Mouse (Mus musculus): Measurements from ENCODE around the gene Tab2.

Gene Tab2

DNA sequence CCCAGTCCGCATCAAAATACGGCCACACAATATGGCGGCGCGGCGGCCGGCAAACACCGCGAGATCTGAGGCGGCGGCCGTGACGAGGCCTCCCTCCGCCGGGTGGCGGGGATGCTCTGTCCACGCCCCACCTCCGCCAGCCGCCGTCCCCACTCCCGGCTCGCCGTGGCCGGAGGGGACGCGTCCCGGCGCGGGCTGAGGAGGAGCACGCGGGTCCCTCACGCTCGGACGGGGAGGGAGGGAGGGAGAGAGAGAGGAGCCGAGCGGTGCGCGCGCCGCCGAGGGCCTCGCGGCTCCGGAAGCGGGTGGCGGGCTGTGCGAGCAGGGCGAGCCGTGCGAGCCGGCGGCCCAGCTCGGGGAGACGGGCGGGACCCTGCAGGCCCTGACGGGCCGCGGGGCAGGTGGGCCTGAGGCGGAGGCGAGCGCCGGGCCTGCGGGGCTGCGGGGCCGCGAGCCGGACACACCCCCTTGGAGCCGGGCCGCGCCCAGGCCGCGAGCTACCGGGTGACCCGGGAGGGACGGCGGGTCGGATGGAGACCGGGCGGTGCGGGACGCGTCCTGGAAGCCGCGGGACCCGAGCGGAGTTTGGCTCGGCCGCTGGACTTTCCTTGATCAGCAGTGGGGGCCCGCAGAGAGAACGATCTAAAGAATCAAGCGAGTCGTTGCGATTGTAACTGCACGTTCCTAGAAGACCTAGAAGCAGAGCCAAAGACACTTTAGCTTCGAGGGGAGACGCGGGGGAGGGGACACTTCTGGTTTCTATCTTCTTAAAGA is at the start of gene Tab2:
Gene Tab2, minus strand, starts transcription at position 3 of the 774 bp plus-strand sequence.
- peak; percentile 90 to 93 for DNase-seq

DNA sequence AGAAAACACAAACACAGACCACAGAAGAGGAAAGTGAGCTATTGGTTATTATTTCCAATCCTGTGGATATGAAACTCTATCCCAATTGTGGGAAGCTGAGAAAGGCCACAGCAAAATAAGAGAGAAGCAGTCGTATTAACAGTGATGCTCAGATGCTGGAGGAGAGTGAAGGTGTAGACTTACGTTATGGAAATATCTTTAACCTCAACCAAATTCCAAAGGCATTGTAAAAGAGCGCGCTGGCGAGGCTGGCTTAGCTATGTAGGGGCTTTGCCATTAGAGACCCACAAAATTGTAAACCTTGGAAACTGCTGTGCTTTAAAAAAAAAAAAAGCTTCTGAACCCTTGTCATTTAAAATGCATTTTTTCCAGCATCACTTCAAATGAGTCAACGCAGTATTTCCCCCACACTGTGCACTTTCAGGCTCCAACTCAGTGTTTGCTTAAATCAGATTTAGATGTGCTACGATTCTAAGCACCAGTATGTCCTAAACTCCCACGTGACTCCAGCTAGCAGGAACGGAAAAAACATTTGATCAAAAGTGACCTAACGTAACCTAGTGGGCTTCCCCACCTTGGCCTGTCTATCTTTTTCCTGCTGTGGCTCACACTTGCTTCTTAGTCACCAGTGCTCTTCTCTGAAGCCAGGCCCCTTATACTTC is 36.4 kb upstream of the Tab2 start:
- no peak for DNase-seq

DNA sequence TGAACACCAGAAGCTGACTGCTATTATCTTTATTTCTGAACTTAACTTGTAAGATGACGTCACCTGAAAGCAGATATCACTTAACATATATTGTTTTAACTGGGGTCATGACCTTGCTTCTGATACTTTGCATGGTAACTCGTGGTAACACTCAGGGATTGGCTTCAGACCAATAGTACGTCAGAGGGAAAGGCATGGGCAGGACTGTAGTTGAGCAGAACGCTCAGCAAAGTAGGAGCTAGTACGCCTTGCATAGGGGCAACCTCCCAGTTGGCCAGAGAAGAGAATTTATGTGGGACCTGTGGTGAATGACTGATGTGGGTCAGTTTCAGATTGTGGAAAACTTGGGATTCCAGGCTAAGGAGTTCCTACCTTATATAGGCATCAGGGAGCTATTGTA is 35.6 kb upstream of the Tab2 start:
- no peak for DNase-seq

DNA sequence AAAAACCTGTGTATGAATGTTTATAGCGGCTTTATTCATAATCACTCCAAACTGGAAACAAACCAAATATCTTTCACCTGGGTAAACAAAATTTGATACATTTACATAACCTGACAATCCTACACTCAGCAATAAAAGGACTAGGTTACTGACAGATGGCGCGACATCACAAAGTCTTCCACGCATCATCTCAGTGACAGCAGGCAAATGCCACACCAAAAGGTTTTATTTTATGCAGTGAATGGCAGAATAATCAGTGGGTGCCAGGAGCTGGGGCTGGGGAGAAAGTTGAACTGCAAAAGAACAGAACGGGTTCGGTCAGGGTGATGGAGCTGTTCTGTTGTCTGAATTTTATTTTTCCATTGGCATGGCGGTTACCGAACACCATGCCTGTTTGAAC is 31.5 kb upstream of the Tab2 start:
- no peak for DNase-seq

DNA sequence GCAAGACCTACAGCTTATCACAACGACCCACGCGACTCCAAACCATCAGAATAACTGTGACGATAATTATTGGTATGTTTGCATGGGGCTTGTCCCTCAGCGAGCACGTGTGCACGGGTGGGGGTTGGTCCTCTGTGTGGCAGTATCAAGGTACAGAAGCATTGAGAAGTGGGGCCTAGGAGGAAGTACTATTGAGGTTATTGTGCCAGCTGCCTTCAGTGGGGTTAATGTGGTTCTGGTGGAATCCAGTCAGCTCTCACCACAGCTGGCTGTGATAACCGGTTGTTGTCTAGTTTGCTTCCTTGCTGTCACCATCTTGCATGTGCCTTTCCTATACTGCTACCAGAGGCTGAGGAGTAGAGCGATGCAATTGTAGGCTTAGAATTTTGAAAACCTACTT is 20.4 kb upstream of the Tab2 start:
- DNase-seq = no peak

DNA sequence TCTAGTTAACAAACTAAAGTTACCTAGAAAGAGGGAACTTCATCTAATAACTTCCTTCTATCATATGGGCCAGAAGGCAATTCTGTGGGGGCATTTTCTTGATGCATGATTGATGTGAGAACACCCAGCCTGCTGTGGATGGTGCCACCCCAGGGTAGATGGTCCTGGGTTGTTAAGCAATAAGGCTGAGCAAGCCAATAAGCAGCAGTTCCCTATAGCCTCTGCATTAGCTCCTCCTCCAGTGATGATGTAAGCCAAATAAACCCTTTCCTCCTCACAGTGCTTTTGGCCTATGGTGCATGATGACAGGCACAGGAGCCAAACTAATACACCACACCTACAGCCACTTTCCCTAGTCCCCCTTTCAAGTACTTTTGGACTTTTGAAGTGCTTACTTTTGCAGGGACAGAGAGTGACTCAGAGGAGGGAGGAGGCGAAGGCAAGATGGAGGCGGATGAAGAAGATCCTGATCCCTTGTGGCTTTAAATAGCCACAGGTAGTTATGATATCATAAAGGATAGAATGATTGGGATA is 12.8 kb upstream of the Tab2 start:
- no peak for DNase-seq

DNA sequence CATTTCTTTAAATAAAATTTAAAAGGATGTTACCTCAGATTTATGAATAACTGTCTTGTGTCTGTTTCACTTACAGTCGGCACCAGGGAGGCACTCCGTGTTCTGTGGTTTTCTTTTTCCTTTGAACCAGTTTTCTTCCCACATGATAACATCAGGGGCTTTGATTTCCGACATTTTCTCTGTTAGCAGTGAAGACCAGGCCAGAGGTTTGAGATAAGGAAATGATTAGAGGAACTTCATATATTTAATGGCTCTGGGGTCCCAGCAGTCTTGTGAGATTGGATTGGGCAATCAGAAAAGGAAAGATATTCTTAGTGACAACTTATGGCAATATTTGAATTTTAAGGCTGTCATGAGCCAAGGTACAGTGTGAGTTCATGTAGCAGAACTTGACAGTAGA is 11.1 kb upstream of the Tab2 start:
- DNase-seq = no peak

DNA sequence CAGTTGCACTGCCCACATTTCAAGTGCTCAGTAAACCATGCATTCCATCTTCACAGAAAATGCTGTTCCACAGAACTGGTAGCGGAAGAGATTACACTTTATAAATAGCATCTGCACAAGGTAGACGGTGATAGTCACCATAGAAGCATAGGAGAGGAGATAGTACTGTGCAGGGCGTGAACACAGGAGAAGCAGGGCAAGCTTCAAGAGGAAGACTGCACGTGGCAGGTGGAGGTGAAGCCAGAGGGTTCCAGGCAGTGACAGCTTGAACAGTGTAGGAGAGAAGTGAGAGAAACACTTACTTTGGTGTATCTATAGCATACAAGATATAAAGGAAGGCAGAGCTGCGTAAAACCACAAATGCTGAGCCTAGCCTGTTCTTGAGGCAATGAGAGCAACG is 3.0 kb upstream of the Tab2 start:
- no peak for DNase-seq

DNA sequence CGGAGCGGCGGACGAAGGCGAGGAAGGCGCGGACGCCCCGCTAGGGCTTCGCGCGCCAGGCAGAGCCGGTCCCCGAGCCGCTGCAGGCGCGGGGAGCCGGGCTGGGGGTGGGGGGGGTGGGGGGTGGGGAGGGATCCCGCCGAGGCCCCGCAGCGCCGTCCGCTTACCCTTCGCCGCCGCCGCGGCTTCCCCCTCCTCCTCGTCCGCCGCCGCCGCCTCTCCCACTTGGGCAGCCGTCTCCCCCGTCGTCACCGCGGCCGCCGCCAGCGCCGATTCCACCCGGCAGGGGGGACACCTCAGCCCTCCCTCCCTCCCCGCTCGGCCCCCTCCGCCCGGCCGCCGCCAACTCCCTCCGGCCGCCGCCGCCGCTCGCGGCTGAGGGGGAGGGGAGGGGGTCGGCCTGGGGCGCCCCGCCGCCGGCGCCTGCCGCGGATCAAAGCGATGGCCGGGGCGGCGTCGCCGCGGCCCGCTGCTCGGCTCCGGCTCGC is 352 bp downstream of the Tab2 start:
- DNase-seq = peak; percentile 44 to 69

DNA sequence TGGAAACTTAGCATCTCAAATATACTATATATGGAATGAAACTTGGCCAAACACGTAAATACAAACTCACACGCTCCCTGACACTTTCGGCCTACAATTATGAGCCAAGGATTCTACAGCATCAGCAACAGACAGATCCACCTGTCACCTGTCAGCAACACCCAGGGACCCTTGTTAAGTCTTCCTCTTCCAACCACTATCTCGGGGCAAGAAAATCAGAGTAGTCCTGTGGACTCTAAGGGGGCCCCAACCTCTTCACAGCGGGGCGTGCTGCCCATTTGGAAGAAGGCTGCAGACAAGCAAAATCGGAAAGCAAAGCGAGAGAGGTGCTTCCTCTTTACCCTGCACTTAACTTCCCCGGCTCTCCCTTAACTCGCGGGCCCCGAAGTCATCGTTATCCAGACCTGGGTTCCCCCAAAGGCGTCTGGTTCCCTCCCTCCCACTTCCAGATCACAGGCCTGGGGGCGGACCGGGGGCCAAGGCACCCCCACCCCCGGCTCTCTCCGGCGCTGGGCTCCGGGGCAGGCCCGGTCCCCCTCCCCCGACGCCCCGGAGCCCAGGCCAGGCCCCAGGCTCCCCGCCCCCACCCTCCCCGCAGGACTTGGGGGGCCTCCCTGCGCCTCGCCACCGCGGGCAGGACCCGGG is 919 bp downstream of the Tab2 start:
- DNase-seq = peak; percentile 31 to 48

DNA sequence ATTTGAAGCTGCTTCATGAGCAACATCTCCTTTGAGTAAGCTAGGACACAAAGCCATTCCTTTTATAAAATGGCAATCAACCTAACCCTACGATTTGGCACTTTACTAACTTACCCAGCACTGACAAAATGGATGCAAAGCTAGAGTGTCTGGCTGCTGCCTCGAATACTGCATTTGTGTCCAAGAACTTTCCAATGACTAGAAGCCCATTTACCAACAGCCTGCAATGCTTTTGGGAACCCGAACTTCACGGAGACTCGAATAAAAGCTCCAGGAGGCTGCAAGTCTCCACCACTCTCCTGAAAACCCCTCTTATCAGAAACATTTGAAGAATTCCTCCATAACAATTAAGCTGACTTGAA is 1.4 kb downstream of the Tab2 start:
- DNase-seq = peak in 1 of 2 experiments; percentile 17

DNA sequence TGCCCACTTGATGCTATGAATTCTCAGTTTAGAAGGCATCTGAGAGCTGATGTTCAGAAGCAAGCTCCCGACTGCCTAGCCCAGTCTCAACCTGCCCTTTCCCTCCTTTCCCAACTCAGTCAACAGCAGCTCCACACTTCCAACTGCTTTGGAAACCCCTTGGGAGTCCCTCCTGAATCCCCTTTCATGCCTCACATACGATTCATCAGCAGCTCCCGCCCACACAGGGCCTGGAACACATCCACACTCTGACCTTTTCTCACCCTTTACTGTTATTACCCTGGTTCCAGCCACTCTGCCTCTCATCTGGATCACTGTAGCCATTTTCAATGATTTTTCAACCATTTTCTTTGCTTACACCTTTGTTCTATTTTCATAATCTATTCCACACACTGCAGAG is 13.0 kb downstream of the Tab2 start:
- no peak for DNase-seq

DNA sequence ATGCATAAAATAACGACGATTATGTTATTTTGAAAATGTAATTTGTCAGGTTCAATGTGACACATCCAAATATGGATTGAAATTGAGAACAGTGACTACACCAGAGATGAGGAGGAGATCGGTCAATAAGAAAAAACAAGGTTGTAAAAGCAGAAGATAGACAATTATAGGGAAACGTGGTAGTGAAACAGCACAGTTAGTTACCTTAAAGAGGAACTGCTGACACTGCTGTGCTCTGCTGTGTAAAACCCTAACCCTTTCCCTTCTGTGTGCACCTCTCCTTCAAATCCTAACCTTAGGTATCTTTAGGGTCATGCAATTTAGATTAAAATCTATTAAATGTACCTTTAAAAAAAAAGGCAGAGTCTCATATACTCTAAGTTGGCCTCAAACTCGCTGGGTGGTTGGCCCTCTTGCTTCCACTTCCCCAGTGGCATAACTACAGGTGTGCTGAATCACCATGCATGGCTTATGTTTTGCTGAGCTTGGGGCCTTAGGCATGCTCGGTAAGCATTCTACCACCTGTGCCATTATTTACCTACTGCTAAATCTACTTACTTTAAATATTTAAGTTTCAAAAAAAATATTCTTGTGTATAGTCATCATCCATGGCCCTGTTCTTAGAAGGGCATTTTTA is 19.4 kb downstream of the Tab2 start:
- no peak for DNase-seq

DNA sequence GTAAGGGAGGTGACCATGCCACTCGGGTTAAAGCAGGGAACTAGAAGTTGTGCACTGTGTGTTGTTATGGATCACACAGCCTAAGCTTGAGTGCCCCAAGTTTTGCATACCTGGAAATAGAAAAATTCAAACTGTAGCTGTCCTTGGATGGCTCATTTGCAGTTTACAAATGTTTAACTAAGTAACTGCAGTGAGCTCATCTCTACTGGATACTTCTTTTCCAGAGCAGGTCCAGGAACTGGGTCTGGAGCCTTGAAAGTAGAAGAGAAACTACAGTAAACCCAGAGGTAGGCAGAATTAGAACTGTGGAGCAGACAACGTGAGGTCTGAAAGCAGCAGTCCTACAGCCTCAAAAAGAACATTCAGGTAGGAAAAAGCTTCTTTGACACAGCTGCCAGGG is 23.1 kb downstream of the Tab2 start:
- no peak for DNase-seq

DNA sequence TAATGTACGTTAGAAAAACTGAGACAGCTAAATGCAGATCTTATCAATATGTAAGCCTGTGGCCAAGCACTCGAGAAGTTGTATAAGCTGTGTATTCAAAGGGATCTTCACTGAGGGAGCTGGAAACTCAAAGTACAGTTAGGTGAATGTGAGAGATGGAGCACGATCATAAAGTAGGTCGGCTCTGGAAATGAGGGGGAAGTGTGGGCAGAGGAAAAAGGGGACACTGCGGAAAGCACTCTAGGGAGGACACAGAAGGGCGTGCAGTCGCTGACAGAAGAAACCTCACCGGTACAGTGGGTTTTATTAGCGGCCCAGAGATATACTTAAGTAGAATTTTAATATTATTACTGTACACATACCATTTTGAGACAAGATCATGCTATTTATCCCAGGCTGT is 27.0 kb downstream of the Tab2 start:
- DNase-seq = no peak

DNA sequence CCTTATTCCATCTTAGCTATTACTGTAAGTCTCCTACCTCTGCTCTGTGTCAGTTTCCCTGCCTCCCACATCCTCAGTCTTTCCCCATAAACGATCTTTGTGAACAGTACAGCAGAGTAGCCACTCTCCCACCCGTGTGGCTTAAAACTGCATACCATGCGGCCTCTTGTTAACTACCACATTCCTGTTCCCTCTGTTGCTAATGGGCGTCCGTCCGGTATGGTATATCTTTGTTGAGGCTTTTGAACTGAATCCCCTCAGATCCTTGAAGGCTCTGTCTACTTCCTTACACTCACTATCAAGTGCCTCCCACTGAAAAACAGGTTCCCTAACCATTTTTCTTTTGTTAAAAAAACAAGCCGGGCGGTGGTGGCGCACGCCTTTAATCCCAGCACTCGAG is 30.5 kb downstream of the Tab2 start:
- no peak for DNase-seq

DNA sequence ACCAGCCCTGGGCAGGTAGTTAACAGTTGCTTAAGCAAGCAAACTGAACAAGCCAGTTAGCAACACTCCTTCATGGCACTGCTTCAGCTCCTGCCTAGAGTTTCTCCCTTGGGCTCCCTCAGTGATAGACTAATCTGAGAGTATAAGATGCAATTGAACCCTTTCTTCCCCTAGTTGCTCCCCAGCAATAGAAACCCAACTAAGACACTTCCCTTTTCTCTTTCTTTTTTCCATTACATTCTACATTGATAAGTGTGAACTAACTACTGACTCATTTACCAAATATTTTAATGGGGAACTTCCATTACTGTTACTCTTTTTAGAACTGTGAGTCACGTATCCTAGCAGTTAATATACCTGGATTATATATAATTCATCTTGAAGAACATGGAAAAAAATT is 32.6 kb downstream of the Tab2 start:
- no peak for DNase-seq

DNA sequence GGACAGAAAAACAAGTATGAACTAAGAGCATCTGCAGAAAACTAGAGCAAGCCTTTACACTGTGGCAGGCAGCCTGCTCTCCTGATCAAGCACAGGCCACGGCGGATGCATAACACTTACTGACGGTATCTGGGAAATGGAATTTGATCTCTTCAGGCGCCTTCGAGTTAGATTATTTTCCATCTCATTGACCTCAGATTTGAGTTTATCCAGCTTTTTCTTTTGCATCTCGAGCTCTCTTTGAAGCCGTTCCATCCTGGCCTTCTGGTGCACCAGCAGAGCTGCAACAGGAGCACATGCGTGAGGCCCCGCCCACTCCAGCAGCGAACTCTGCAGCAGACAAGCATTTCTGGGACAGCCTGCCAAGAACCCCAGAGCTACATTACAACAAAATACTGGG is 44.8 kb downstream of the Tab2 start:
- peak; percentile 55 to 61 for DNase-seq

DNA sequence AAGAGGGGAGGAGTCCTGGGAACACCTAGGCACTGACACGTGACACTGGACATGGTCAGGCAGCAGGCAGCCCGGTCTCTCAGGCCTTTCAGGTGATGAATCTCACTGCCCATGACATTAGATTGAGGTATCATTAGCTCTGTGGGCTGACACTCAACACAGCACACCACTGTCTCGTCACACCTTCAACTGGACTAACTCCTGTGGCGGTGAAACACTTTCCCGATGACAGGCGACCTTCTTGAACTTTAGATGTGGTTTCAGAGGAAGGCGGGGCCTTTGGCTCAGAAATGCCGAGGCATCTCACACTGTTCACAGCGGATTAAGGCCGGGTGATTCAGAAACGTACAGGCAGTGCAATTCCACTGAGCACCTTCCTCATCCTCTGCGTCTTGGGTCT is 48.9 kb downstream of the Tab2 start:
- peak in 1 of 2 experiments; percentile 1 for DNase-seq

DNA sequence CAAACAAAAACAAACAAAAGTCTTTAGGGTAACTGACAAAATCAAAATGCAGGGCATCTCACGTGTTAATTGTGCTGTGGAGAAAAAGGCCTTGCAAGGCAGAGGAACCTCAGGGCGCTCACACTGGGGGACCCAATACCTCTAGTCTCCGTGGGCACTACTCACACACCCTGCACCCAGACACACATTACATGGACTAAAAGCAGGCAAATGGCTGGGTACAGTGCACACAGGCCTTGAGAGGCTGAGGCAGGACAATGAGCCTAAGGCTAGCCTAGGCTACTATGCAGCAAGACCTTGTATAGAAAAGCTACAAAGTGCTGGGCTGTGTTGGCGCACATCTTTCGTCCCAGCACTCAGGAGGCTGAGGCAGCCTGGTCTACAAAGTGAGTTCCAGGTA is 51.9 kb downstream of the Tab2 start:
- no peak for DNase-seq

DNA sequence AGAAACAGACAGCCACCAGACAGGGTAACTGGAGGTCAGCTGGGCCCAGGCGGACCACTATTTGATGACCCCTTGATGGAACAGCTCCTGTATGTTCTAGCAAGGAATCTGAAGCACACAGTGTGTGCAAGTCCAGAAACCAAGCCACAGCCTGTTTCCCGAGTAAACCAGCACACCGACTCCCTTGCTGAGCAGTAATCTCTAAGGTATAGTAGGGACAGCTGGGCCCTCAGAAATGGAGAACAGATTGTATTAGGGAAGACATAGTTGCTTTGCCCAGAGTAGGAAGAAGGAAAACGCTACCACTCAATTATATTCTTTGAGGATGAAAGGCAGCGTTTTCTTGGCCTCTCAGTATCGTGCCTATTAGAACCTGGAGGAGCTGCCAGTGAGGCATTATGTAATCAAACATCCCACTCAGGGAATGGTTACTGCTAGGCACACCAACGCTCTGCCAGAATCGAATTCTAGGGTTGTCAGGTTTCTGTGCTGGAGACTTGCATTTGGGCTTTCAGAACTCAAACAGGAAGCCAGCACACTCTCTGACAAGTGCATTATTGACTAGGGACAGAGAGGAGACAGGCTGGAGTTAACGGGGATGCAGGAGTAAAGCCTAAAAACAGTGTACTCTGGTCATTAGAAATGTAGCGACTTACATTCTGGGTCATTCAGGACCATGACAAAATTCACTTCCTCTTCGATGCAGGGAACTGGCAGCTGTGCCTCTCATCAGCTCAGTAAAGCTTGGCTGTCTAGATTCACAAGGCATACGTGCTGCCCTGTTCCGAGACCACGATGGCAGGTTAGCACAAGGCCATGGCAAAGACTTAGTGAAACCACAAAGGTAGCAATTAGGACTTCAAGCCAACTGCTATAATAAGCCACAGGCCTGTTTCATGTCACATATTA is 55.1 kb downstream of the Tab2 start:
- no peak for DNase-seq

DNA sequence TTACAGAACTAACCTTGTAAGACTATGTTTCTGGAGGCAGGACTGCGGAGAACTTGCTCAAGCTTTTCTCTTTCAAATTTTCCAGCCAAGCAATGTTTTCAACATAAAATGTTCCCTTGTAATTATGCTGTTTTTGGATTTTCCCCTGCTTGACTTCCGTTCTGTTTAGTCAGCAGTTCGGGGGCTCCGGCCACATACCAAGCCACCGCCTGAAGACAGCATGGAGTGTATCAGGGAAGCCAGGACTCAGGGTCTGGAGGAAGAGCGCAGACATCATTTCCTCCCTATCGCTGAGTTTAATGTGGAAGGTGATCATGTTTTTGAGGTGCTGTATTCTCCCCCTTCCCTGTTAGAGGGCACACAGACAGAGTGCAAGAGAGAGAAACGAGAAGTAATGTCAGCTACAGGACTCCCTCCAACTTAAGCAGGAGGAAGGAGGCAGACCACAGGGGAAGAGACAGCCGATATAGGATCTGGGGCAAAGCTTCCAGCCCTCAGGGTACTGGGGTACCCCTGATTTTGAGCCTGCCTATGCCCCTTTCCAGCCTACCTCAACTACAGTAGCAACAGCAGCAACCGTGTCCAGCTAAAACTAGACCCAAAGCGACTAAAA is 67.7 kb downstream of the Tab2 start:
- DNase-seq = no peak
